Mouse (Mus musculus): ENCODE results near the gene Trim47.
"Not testable (repeated sequence)": the region's sequence is repeated elsewhere in the genome, so short reads cannot be mapped to it uniquely, and the experiment has no call there.

Trim47 gene

GRCm38 (mm10) chr11:116138096-116138467 lies 11.1 kb upstream of the Trim47 start:
- no peak for DNase-seq (ENCODE audit: low spot score)

GRCm38 (mm10) chr11:116134171-116134570 lies 7.2 kb upstream of the Trim47 start:
- DNase-seq (ENCODE audit: low spot score): no peak

- DNase-seq (ENCODE audit: low spot score): no peak
Observed at GRCm38 (mm10) chr11:116133497-116133896, 6.5 kb upstream of the Trim47 start.

- DNase-seq (ENCODE audit: low spot score): no peak
Observed at GRCm38 (mm10) chr11:116132366-116133333, 5.6 kb upstream of the Trim47 start.

GRCm38 (mm10) chr11:116131349-116132170 lies 4.5 kb upstream of the Trim47 start:
- DNase-seq (ENCODE audit: low spot score): no peak

GRCm38 (mm10) chr11:116130488-116131205 lies 3.6 kb upstream of the Trim47 start, which contains the start of gene Trim65:
TSS of gene Trim65 (minus strand) at chr11:116131128.
- peak; percentile 90 for DNase-seq (ENCODE audit: low spot score)

- no peak for DNase-seq (ENCODE audit: low spot score)
Observed at GRCm38 (mm10) chr11:116129993-116130487, 3.0 kb upstream of the Trim47 start.

- no peak for DNase-seq (ENCODE audit: low spot score)
Observed at GRCm38 (mm10) chr11:116129091-116129790, 2.2 kb upstream of the Trim47 start.

GRCm38 (mm10) chr11:116127986-116128385 lies 976 bp upstream of the Trim47 start:
- no peak for DNase-seq (ENCODE audit: low spot score)

GRCm38 (mm10) chr11:116126261-116126660 lies 749 bp downstream of the Trim47 start:
- no peak for DNase-seq (ENCODE audit: low spot score)

GRCm38 (mm10) chr11:116121731-116122245 lies 5.2 kb downstream of the Trim47 start:
- DNase-seq (ENCODE audit: low spot score): not testable (repeated sequence)

- no peak for DNase-seq (ENCODE audit: low spot score)
Observed at GRCm38 (mm10) chr11:116117819-116118218, 9.2 kb downstream of the Trim47 start.

GRCm38 (mm10) chr11:116117241-116117640 lies 9.8 kb downstream of the Trim47 start:
- no peak for DNase-seq (ENCODE audit: low spot score)

- no peak for DNase-seq (ENCODE audit: low spot score)
Observed at GRCm38 (mm10) chr11:116111611-116112203, 15.3 kb downstream of the Trim47 start.

- no peak for DNase-seq (ENCODE audit: low spot score)
Observed at GRCm38 (mm10) chr11:116111067-116111466, 15.9 kb downstream of the Trim47 start.

GRCm38 (mm10) chr11:116110540-116110939 lies 16.5 kb downstream of the Trim47 start:
- no peak for DNase-seq (ENCODE audit: low spot score)

GRCm38 (mm10) chr11:116110131-116110530 lies 16.9 kb downstream of the Trim47 start:
- no peak for DNase-seq (ENCODE audit: low spot score)

GRCm38 (mm10) chr11:116109441-116110081 lies 17.4 kb downstream of the Trim47 start:
- no peak for DNase-seq (ENCODE audit: low spot score)

- no peak for DNase-seq (ENCODE audit: low spot score)
Observed at GRCm38 (mm10) chr11:116108464-116109137, 18.4 kb downstream of the Trim47 start.

Data from layer of hippocampus, adult 11-12 months (tissue).